Mouse (Mus musculus) urinary bladder, postnatal 4 days (tissue): ENCODE results near the gene Ociad2.
"Not testable (repeated sequence)": the region's sequence is repeated elsewhere in the genome, so short reads cannot be mapped to it uniquely, and the experiment has no call there.

ENCODE experiments used
- DNase-seq, 2 experiments: peaks; one replicate each; pipeline ENCODE4 v3.0.0; 2021 to 2022; ENCODE audit warnings: low spot score in 2 of 2

The Ociad2 gene

GRCm38 (mm10) chr5:73353519-73353918 is 12.7 kb upstream of the Ociad2 start:
- DNase-seq = no peak

- DNase-seq = no peak
These were observed 11.0 kb upstream of the Ociad2 start for GRCm38 (mm10) chr5:73351796-73352195.

GRCm38 (mm10) chr5:73349514-73349913 is 8.7 kb upstream of the Ociad2 start:
- no peak for DNase-seq

- no peak for DNase-seq
These were observed 4.4 kb upstream of the Ociad2 start for GRCm38 (mm10) chr5:73345254-73345653.

- DNase-seq = peak in 1 of 2 experiments; percentile 31
These were observed 3.5 kb upstream of the Ociad2 start for GRCm38 (mm10) chr5:73344310-73344709.

- no peak for DNase-seq
These were observed 2.0 kb upstream of the Ociad2 start for GRCm38 (mm10) chr5:73342701-73343355.

- DNase-seq = no peak
These were observed 777 bp downstream of the Ociad2 start for GRCm38 (mm10) chr5:73339779-73340722.

- DNase-seq = no peak
These were observed 2.0 kb downstream of the Ociad2 start for GRCm38 (mm10) chr5:73338832-73339163.

GRCm38 (mm10) chr5:73337961-73338831 is 2.6 kb downstream of the Ociad2 start:
- DNase-seq = peak in 1 of 2 experiments; percentile 20

GRCm38 (mm10) chr5:73336448-73336847 is 4.4 kb downstream of the Ociad2 start:
- DNase-seq = no peak

- DNase-seq = no peak
These were observed 9.8 kb downstream of the Ociad2 start for GRCm38 (mm10) chr5:73331002-73331401.

- no peak for DNase-seq
These were observed 16.2 kb downstream of the Ociad2 start for GRCm38 (mm10) chr5:73324526-73325170.

- no peak for DNase-seq
These were observed 17.2 kb downstream of the Ociad2 start for GRCm38 (mm10) chr5:73323602-73324001.

GRCm38 (mm10) chr5:73322684-73323083 is 18.1 kb downstream of the Ociad2 start:
- not testable (repeated sequence) for DNase-seq

- DNase-seq = no peak
These were observed 21.5 kb downstream of the Ociad2 start for GRCm38 (mm10) chr5:73319306-73319705.

- no peak for DNase-seq
These were observed 26.2 kb downstream of the Ociad2 start for GRCm38 (mm10) chr5:73314654-73315053.

GRCm38 (mm10) chr5:73313591-73313990 is 27.2 kb downstream of the Ociad2 start:
- DNase-seq = no peak

GRCm38 (mm10) chr5:73311458-73311857 is 29.4 kb downstream of the Ociad2 start:
- no peak for DNase-seq

GRCm38 (mm10) chr5:73310401-73310800 is 30.4 kb downstream of the Ociad2 start:
- no peak for DNase-seq

GRCm38 (mm10) chr5:73309496-73309895 is 31.3 kb downstream of the Ociad2 start:
- DNase-seq = no peak

- DNase-seq = no peak
These were observed 33.5 kb downstream of the Ociad2 start for GRCm38 (mm10) chr5:73307297-73307696.
